Mouse (Mus musculus) hindbrain, embryonic 14.5 days (tissue): Measurements from ENCODE around the gene Prex1. TPM values are rescaled to one million over a fixed set of nuclear protein-coding genes. Genes with fewer than 3 reads are reported as not detected.
A peak's percentile ranks its signal among the peaks of the same experiment; 100 is the strongest.
"Not testable (repeated sequence)": the region's sequence is repeated elsewhere in the genome, so short reads cannot be mapped to it uniquely, and the experiment has no call there.

ENCODE experiments used
- ATAC-seq: fragments of 200-750 bp; cut with Nextera tagmentation; 2 replicates; pipeline ENCODE4 v1.8.0; 2017; ENCODE audit warnings: moderate number of reproducible peaks, mild to moderate bottlenecking, moderate TSS enrichment, moderate library complexity; ENCODE audit not compliant: low FRiP score
- DNase-seq: peaks from one replicate; pipeline ENCODE4 v3.0.0-alpha.2; 2015; ENCODE audit warnings: low spot score
- H3K27ac ChIP-seq: fragments of 300-500 bp; sonication (generic); 2 replicates; pipeline ENCODE4 v1.5.1; 2014; ENCODE audit warnings: mild to moderate bottlenecking, moderate library complexity
- H3K27me3 ChIP-seq: fragments of 300-500 bp; sonication (generic); 2 replicates; pipeline ENCODE4 v1.6.1; 2014; ENCODE audit warnings: mild to moderate bottlenecking, low read length, mixed read lengths; ENCODE audit not compliant: control insufficient read depth, insufficient read depth
- H3K36me3 ChIP-seq: fragments of 300-500 bp; sonication (generic); replicated peaks from 2 replicates; pipeline ENCODE4 v1.6.1; 2014; ENCODE audit not compliant: control insufficient read depth, insufficient read depth
- H3K4me1 ChIP-seq: fragments of 300-500 bp; sonication (generic); replicated peaks from 2 replicates; pipeline ENCODE4 v1.6.1; 2014; ENCODE audit warnings: antibody characterized with exemption, low read length, mixed read lengths; ENCODE audit not compliant: control insufficient read depth, insufficient read depth
- H3K4me2 ChIP-seq: fragments of 300-500 bp; sonication (generic); replicated peaks from 2 replicates; pipeline ENCODE4 v1.6.1; 2014; ENCODE audit warnings: mild to moderate bottlenecking, moderate library complexity
- H3K4me3 ChIP-seq: fragments of 300-500 bp; sonication (generic); replicated peaks from 2 replicates; pipeline ENCODE4 v1.5.1; 2014; ENCODE audit warnings: mild to moderate bottlenecking, low read length
- H3K9ac ChIP-seq: fragments of 300-500 bp; sonication (generic); 2 replicates; pipeline ENCODE4 v1.6.1; 2014
- H3K9me3 ChIP-seq: fragments of 300-500 bp; sonication (generic); 2 replicates; pipeline ENCODE4 v1.6.1; 2016; ENCODE audit warnings: low read length; ENCODE audit not compliant: control insufficient read depth
- WGBS: fragments of 180-500 bp; shearing (Covaris S2); extraction: QIAGEN DNeasy Blood & Tissue Kit; methylation state at CpG from one replicate; pipeline ENCODE4 v1.1.7; 2014; 5-methylcytosine and 5-hydroxymethylcytosine counted together
- polyA plus RNA-seq: library from polyadenylated mRNA; unstranded; fragments of >200 nt; fragmentation: Nextera tagmentation; extraction: Ambion mirVana; gene quantifications from 2 replicates; pipeline ENCODE4 v1.2.1, GENCODE M21; 2014

Prex1 gene
- polyA plus RNA-seq, result 27.3 and 28.8 TPM in 2 replicates

- under 1% methylated on average over 67 of the region's 69 CpGs for WGBS
- ATAC-seq, result peak; percentile 91
Measured at GRCm38 (mm10) chr2:166713690-166714426, at the start of gene Prex1. Gene Prex1, minus strand, starts transcription at chr2:166713832.

GRCm38 (mm10) chr2:166757969-166758368 lies 44.3 kb upstream of the Prex1 start:
- Histone ChIP-seq H3K27ac (no peak overlapping the region), H3K27me3 (no peaks in the 10 kb centered on the region), H3K36me3 (no peaks in the 10 kb centered on the region), H3K9ac (no peak overlapping the region), H3K4me3 (no peak overlapping the region), H3K4me2 (no peak overlapping the region), H3K4me1 (no peaks in the 10 kb centered on the region), H3K9me3 (no peaks in the 10 kb centered on the region)
- ATAC-seq (no peak), DNase-seq (no peak)
- 43% methylated on average over 3 of the region's 3 CpGs for WGBS

More at GRCm38 (mm10) chr2:166713690-166714426, at the start of gene Prex1:
- DNase-seq, result peak; percentile 98
- peaks cover 30% of the 10 kb centered on the region for H3K4me1 ChIP-seq
- no peaks in the 10 kb centered on the region for H3K36me3 ChIP-seq
- H3K4me3 ChIP-seq, result peak within 1 kb of the TSS; percentile 71
- peak within 1 kb of the TSS; percentile 72 for H3K9ac ChIP-seq
- peak within 1 kb of the TSS; percentile 63 for H3K27ac ChIP-seq
- peak within 1 kb of the TSS; percentile 78 for H3K4me2 ChIP-seq
- no peaks in the 10 kb centered on the region for H3K9me3 ChIP-seq
- no peaks in the 10 kb centered on the region for H3K27me3 ChIP-seq

GRCm38 (mm10) chr2:166754760-166755159 lies 41.1 kb upstream of the Prex1 start:
- Histone ChIP-seq H3K36me3 (no peaks in the 10 kb centered on the region), H3K27ac (no peak overlapping the region), H3K9ac (no peak overlapping the region), H3K4me3 (no peak overlapping the region), H3K27me3 (no peaks in the 10 kb centered on the region), H3K9me3 (no peaks in the 10 kb centered on the region), H3K4me1 (no peaks in the 10 kb centered on the region), H3K4me2 (no peak overlapping the region)
- ATAC-seq (no peak), DNase-seq (no peak)
- 96% methylated on average over 7 of the region's 7 CpGs for WGBS

GRCm38 (mm10) chr2:166754194-166754593 lies 40.6 kb upstream of the Prex1 start:
- Histone ChIP-seq H3K4me3 (no peak overlapping the region), H3K9me3 (no peaks in the 10 kb centered on the region), H3K36me3 (no peaks in the 10 kb centered on the region), H3K9ac (no peak overlapping the region), H3K27me3 (no peaks in the 10 kb centered on the region), H3K4me1 (no peaks in the 10 kb centered on the region), H3K27ac (no peak overlapping the region), H3K4me2 (no peak overlapping the region)
- ATAC-seq (no peak), DNase-seq (no peak)
- WGBS, result 82% methylated on average over 4 of the region's 4 CpGs

GRCm38 (mm10) chr2:166750620-166751191 lies 37.1 kb upstream of the Prex1 start:
- Histone ChIP-seq H3K4me2 (no peak overlapping the region), H3K27ac (no peak overlapping the region), H3K4me3 (no peak overlapping the region), H3K27me3 (no peaks in the 10 kb centered on the region), H3K9me3 (no peaks in the 10 kb centered on the region), H3K4me1 (no peaks in the 10 kb centered on the region), H3K36me3 (no peaks in the 10 kb centered on the region), H3K9ac (no peak overlapping the region)
- WGBS, result 93% methylated on average over 6 of the region's 6 CpGs
- DNase-seq, result no peak
- ATAC-seq, result no peak

- ATAC-seq, H3K27ac ChIP-seq, H3K9ac ChIP-seq, H3K4me1 ChIP-seq, H3K27me3 ChIP-seq, H3K4me3 ChIP-seq, H3K36me3 ChIP-seq, H3K9me3 ChIP-seq, H3K4me2 ChIP-seq, DNase-seq: not testable (repeated sequence)
- WGBS, result 60% methylated on average over 14 of the region's 14 CpGs
Measured at GRCm38 (mm10) chr2:166746261-166746913, 32.8 kb upstream of the Prex1 start.

- Histone ChIP-seq H3K27ac (no peak overlapping the region), H3K27me3 (no peaks in the 10 kb centered on the region), H3K4me1 (no peaks in the 10 kb centered on the region), H3K9ac (no peak overlapping the region), H3K4me2 (no peak overlapping the region), H3K4me3 (no peak overlapping the region), H3K36me3 (no peaks in the 10 kb centered on the region), H3K9me3 (no peaks in the 10 kb centered on the region)
- WGBS, result 89% methylated on average over 9 of the region's 9 CpGs
- ATAC-seq (no peak), DNase-seq (no peak)
Measured at GRCm38 (mm10) chr2:166745849-166746248, 32.2 kb upstream of the Prex1 start.

GRCm38 (mm10) chr2:166744433-166744832 lies 30.8 kb upstream of the Prex1 start:
- Histone ChIP-seq H3K9me3 (no peaks in the 10 kb centered on the region), H3K4me2 (no peak overlapping the region), H3K36me3 (no peaks in the 10 kb centered on the region), H3K4me1 (no peaks in the 10 kb centered on the region), H3K27me3 (no peaks in the 10 kb centered on the region), H3K9ac (no peak overlapping the region), H3K4me3 (no peak overlapping the region), H3K27ac (no peak overlapping the region)
- 76% methylated on average over 7 of the region's 7 CpGs for WGBS
- ATAC-seq (no peak), DNase-seq (no peak)

- H3K4me1 ChIP-seq, result no peaks in the 10 kb centered on the region
- no peak for ATAC-seq
- H3K27me3 ChIP-seq, result no peaks in the 10 kb centered on the region
- H3K36me3 ChIP-seq, result no peaks in the 10 kb centered on the region
- H3K27ac ChIP-seq, result no peak overlapping the region
- no peak overlapping the region for H3K4me2 ChIP-seq
- H3K4me3 ChIP-seq, result no peak overlapping the region
- no peaks in the 10 kb centered on the region for H3K9me3 ChIP-seq
- H3K9ac ChIP-seq, result no peak overlapping the region
- 28% methylated on average over 4 of the region's 4 CpGs for WGBS
- no peak for DNase-seq
Measured at GRCm38 (mm10) chr2:166743504-166743903, 29.9 kb upstream of the Prex1 start.
